Mouse (Mus musculus): ENCODE measurements at regions not wholly inside any gene's neighbourhood (a gene's known extent, or its start where the extent isn't known, plus 50 kb on each side); places are given as distances from the start of the nearest gene placed in this dataset.
A peak's percentile ranks its signal among the peaks of the same experiment; 100 is the strongest.

DNA sequence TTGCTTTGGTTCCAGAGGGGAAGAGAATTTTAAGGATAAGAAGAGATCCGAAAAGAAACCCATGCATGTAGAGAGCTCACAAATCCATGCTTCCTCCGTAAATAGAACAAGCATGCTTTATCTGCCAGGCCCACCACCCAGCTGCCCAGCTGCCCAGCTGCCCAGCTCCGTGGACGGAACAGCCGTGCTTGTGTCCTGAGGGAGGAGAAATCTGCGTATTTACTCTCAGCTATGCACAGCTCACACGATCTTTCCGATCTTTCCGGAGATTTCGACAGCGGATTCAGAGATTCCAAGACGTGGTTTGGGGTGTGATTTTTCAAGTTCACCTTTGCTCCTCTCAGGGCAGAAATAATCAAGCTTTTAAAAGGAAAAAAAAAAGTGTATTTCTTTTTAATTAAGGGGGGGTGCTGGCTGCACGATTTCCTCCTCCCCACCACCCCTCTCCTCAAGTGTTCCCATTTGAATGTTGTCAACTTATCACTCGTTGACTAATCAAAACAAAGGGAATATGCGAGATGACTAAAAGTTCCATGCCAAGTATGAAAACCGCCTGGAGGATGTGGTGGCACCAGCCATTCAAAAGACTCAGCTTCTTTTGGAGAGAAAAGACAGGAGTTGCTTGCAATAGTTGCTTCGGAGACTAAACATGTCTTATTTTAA lies 2293.2 kb upstream of the Gm7489 start:
- Histone ChIP-seq H3K4me3 (ENCODE audit: insufficient read depth, low read depth, low read length) (peak overlapping the region; percentile 20), H3K4me1 (ENCODE audit: control insufficient read depth, insufficient read depth, insufficient read length, low read length) (no peaks in the 10 kb centered on the region), H3K27ac (replicated peaks; ENCODE audit: low read depth, low read length) (no peak overlapping the region)

DNA sequence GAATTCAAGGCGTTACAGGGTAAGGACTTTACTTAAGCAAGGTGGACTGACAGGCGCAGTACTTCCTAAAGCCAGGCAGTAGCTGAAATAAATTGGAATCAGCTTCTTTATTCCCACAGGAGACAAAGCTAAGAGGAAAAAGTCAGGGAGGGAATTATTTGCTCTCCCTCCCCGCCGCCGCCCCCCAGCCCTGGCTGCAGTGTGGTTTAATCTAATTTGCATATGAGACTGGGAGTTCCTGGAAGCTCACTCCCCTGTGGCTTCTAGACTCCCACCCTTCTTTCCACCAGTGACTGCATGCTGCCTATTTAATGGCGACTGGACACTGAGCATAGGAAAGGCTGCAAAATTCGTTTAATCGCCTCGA lies 2292.7 kb upstream of the Gm7489 start:
- H3K4me1 ChIP-seq (ENCODE audit: control insufficient read depth, insufficient read depth, insufficient read length, low read length): no peaks in the 10 kb centered on the region
- H3K27ac ChIP-seq (replicated peaks; ENCODE audit: low read depth, low read length): no peak overlapping the region
- peak overlapping the region; percentile 20; the same call in 1 of the 2 replicates for H3K4me3 ChIP-seq (ENCODE audit: insufficient read depth, low read depth, low read length)

DNA sequence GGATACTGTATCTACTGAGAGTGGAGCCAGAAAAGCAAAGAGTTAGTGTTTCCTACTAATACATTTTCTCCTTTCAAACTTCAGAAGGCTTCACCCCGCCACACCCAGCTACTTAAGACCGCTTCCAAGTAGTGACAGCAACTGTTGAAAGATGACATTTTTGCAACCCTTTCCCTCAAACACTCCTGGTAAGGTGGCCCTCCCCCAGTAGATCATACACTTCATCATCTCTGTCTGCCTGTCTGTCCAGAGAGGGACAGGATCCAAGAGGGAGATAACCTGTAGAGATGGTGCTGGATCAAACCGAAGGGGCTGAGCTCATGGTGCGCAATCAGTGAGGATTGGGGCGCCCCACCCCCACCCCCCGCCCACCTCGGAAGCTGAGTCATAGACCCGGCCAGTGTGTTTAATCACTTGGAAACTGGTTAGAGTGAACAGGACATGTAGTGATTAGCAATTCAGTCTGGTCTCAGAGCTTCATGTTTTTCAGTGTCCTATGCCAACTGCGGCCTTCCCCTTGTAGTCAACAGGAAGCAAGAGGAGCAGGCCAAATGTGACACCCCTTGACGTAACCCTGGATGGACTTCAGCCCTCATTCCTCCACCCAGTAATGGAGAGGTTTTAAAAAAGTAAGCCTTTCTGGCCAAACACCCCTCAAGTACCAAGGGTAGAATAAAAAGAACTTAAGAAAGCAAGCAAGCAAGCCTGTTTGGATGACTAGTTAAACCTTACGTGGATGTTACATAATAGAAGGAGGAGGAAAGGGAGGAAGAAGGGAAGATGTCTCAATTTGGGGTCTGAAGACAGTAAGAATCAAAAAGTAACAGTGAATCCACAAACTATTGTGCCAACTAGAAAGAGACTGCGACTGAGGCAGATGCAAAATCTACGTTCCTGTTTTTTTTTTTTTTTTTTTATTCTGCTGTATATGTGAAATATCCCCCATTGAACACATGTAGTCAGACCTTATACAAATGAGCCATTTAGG lies 2291.9 kb upstream of the Gm7489 start:
- H3K4me3 ChIP-seq (ENCODE audit: insufficient read depth, low read depth, low read length): no peak overlapping the region
- peak overlapping the region; percentile 21; the same call in 1 of the 2 replicates for H3K27ac ChIP-seq (replicated peaks; ENCODE audit: low read depth, low read length)
- H3K4me1 ChIP-seq (ENCODE audit: control insufficient read depth, insufficient read depth, insufficient read length, low read length): no peaks in the 10 kb centered on the region

DNA sequence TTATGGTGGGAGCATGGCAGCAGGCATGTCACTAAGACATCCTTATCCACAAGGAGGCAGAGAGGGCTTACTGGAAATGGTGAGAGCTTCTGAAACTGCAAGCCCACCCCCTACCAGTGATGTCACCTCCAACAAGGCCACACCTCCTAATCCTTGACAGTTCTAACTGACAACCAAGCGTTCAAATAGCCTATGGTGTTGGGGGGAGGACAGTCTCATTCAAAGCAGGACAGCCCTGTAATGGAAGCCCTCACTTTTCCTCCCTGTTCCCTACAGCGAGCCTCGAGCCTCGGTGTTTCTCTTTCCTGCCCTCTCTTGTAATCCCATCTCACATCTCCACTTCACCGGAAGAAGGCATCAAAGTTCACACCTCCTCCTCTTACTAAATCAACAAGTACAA lies 2290.6 kb upstream of the Gm7489 start:
- H3K27ac ChIP-seq (replicated peaks; ENCODE audit: low read depth, low read length): no peak overlapping the region
- no peaks in the 10 kb centered on the region for H3K4me1 ChIP-seq (ENCODE audit: control insufficient read depth, insufficient read depth, insufficient read length, low read length)
- no peak overlapping the region for H3K4me3 ChIP-seq (ENCODE audit: insufficient read depth, low read depth, low read length)

DNA sequence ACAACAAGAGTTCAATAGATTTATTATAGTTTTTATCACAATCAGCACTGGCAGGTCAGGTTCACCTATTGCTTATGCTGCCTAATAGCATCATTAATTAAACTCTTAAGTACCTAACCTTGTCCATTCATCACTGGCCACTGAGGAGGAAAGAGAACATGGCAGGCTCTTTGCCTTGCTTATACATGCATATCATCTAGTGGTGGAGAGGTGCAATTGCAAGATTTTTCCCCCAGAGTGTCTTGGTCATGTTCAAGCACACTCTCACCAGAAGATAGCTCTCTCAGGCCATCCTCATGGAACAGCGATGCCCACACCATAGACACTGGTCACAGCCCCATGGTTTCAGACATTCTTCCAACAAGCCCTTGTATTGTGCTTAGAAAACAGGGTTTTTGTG lies 2289.1 kb upstream of the Gm7489 start:
- no peaks in the 10 kb centered on the region for H3K4me1 ChIP-seq (ENCODE audit: control insufficient read depth, insufficient read depth, insufficient read length, low read length)
- H3K4me3 ChIP-seq (ENCODE audit: insufficient read depth, low read depth, low read length): no peak overlapping the region
- no peak overlapping the region for H3K27ac ChIP-seq (replicated peaks; ENCODE audit: low read depth, low read length)

DNA sequence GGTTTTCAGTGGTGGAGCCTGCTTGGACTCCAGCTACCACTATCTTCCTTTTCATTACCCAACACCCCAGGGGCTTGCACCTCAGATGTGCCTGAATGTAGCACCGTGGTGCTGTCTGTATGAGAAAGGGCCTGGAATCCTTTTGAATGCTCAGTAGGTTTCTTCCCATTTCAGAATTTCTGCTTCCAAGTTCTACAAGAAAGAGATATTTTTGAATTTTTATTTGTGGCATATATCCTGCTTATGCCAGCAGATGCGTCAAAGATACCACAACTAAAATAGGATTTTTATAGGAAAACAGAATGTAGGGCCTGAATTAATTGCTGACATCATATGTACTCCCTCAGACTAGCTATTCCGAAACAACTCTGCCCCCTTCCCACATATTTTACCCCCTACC lies 2286.9 kb upstream of the Gm7489 start:
- H3K4me3 ChIP-seq (ENCODE audit: insufficient read depth, low read depth, low read length): no peak overlapping the region
- H3K4me1 ChIP-seq (ENCODE audit: control insufficient read depth, insufficient read depth, insufficient read length, low read length): no peaks in the 10 kb centered on the region
- H3K27ac ChIP-seq (replicated peaks; ENCODE audit: low read depth, low read length): no peak overlapping the region

DNA sequence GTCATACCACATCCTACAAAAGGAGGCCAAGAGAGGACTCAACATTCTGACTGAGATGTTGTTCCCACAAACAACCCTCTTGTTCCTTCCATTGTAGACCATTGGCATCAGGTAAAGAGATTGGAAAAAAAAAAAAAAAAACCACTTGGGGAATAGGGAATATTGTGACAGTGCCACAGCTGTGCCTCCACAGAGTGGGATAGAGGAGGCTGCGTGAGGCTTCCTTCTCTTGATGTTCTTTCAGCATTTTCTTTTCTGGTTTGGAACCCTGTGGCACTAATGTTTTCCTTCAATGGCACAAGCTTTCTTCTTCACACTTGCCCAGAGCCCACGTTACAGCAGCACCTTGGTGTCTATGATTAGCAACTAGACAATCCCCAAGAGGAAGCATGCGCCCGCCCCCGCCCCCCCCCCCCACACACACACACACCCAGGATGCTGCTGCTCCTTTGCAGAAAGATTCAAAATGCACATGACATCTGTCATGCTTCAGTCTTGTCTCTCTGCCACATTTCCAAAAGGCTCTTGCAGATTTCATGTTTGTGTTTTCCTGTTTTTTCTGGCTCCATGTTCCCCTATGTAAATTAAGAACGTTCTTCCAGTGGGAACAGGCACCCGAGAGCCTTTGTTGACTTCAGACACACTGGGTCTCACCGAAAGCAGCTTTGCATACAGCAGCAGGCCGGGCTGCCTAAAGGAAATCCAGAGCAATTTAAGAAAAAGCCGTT lies 2283.4 kb upstream of the Gm7489 start:
- no peaks in the 10 kb centered on the region for H3K4me1 ChIP-seq (ENCODE audit: control insufficient read depth, insufficient read depth, insufficient read length, low read length)
- H3K4me3 ChIP-seq (ENCODE audit: insufficient read depth, low read depth, low read length): no peak overlapping the region

DNA sequence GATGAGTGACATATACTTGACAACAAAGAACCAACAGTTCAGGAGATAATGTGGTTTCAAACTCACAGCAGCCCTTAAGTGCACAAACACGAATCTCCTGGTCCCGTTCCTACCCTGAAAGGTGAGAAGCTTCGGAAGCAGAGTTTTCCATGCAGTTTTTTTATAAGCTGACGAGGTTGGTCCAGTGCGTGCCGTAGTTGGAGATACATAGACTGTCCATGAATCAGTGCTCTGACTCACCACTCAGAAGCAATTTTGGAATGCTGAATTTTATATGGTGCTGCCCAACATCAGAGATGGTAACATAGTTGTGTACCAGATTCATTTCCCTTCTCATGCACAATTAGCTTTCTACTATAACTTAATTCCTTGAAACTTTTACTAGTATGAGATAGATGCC lies 2263.3 kb upstream of the Gm7489 start:
- Histone ChIP-seq H3K27ac (replicated peaks; ENCODE audit: low read depth, low read length) (no peak overlapping the region), H3K4me1 (ENCODE audit: control insufficient read depth, insufficient read depth, insufficient read length, low read length) (no peaks in the 10 kb centered on the region), H3K4me3 (ENCODE audit: insufficient read depth, low read depth, low read length) (no peak overlapping the region)

More for the DNA sequence above, 2283.4 kb upstream of the Gm7489 start:
- no peak overlapping the region for H3K27ac ChIP-seq (replicated peaks; ENCODE audit: low read depth, low read length)

DNA sequence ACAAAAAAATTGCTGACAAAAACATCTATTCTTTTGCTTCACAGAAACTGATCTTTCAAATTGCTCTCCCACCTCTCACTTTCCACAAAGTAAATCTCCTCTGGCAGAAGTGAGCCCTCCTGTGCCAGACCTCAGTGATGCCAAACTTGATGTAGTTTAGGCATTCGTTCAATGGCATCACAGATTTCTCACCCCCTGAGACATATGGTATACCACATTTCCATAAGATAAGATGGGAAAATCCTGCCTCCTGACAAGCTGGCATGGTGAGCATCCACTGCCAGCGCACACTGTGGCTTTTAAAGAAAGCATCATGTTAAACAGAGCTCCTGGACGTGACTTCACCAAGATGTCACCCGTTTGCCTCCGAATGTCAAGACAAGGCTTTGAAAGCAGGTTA lies 2257.2 kb upstream of the Gm7489 start:
- no peaks in the 10 kb centered on the region for H3K4me1 ChIP-seq (ENCODE audit: control insufficient read depth, insufficient read depth, insufficient read length, low read length)
- no peak overlapping the region for H3K4me3 ChIP-seq (ENCODE audit: insufficient read depth, low read depth, low read length)
- H3K27ac ChIP-seq (replicated peaks; ENCODE audit: low read depth, low read length): no peak overlapping the region

DNA sequence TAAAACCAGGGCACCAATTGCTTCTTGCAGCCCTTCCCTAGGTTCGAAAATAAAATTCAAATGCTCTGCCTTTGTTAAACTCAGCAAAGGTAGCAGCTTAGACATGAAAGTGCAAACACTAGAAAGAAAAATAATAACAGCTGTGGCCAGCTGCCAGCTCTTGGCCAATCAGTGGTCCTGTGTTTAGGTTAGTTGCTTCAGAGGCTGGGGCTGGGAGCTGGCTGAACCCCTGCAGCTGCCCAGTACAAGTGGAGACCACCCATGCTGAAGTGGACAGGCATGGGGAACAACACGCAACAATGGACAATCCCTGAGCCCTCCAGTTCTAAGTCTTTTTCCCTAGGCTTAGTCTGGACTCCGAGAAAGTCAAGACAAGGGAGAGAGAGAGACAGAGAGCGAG lies 2256.2 kb upstream of the Gm7489 start:
- no peak overlapping the region for H3K4me3 ChIP-seq (ENCODE audit: insufficient read depth, low read depth, low read length)
- H3K27ac ChIP-seq (replicated peaks; ENCODE audit: low read depth, low read length): no peak overlapping the region
- H3K4me1 ChIP-seq (ENCODE audit: control insufficient read depth, insufficient read depth, insufficient read length, low read length): no peaks in the 10 kb centered on the region

DNA sequence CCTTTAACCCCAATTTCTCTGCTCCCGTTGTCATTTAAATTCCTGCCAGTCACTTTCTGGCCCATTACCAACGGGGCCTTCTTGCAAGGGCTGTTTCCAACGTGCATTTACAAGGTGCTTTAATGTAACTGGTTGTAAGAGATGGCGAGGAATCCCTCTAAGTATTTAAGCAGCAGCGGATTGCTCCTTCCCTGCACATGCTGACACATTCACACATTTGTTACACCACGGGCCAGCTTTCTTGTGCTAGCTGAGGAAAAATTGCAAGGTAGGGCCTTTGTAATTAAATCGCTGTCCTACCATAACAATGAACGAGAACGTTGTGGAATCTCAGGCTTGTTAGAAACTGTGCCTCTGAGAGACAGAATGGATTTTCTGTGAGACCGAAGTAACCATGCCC lies 2252.8 kb upstream of the Gm7489 start:
- H3K4me1 ChIP-seq (ENCODE audit: control insufficient read depth, insufficient read depth, insufficient read length, low read length): no peaks in the 10 kb centered on the region
- H3K4me3 ChIP-seq (ENCODE audit: insufficient read depth, low read depth, low read length): no peak overlapping the region

DNA sequence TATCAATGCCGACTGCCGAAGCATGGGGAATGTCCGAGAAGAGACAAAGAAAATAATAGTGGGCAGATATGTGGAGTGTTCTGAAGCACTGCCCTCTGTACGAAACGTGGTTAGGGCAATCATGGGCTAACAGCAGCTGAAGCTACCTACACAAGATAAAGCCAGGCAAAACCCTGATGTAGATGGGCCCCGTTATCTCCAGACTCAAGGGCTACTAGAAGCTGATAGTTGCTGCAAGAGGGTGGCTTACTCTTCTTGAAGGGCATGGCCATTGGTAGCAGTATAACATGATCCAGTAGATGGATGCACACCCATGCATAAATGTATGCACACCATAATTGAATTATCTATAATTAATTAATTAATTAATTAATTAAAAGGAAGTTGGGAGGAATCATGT lies 2251.6 kb upstream of the Gm7489 start:
- Histone ChIP-seq H3K4me3 (ENCODE audit: insufficient read depth, low read depth, low read length) (no peak overlapping the region), H3K27ac (replicated peaks; ENCODE audit: low read depth, low read length) (no peak overlapping the region), H3K4me1 (ENCODE audit: control insufficient read depth, insufficient read depth, insufficient read length, low read length) (no peaks in the 10 kb centered on the region)

More for the DNA sequence above, 2252.8 kb upstream of the Gm7489 start:
- H3K27ac ChIP-seq (replicated peaks; ENCODE audit: low read depth, low read length): no peak overlapping the region

DNA sequence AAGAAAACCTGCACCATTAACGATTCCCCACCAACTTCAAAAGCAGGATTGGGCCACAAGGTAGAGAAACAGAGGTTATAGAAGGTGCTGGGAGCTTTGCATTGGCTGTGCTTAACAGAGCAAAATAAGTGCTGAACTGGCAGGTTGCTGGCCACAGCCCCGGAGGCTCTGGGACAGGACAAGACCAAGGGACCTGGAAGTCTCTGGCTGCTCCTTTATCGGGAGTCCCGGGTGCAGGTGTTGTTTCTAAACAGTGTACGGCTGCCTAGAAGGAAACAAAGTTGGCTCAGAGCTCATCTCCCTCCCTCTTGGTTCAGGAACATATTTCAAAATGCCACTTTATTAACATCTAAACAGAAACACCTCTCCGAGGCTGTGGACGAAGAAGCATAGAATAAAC lies 2250.0 kb upstream of the Gm7489 start:
- Histone ChIP-seq H3K4me3 (ENCODE audit: insufficient read depth, low read depth, low read length) (no peak overlapping the region), H3K4me1 (ENCODE audit: control insufficient read depth, insufficient read depth, insufficient read length, low read length) (no peaks in the 10 kb centered on the region), H3K27ac (replicated peaks; ENCODE audit: low read depth, low read length) (no peak overlapping the region)

DNA sequence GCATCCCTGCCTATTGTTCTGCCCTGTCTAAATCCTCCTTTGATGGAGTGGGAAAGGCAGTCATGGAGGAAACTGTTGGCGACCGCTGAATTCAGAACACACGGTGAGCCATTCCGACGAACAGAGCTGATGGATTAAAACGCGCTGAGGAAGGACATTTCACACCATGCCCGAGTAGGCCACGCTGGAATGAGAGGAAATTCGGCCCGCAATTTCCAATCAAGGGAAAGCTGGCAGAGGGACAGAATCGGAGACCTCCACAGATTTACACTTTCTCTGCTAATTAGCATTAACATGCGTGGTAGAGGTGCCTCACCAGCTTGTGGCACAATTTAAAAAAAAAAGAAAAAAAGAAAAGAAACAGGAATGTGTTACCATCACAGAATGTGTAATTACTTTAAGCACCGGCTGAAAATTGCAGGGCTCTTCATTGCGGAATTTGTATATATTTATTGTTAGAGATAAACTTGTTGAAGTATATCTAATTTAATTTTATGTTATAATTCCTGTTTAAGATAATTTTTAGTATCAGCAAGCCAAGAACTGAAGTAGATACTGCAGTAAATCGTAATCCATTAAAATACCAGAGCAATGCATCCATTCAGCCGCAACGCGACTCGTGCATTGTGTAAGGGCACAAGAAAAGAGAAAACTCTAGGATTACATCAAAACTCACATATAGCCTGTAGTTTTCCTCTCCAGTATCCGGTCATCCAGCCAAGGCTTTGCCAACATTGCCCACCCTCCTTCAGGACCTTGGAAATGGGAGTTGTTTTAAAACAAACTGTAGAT lies 2249.4 kb upstream of the Gm7489 start:
- no peaks in the 10 kb centered on the region for H3K4me1 ChIP-seq (ENCODE audit: control insufficient read depth, insufficient read depth, insufficient read length, low read length)

DNA sequence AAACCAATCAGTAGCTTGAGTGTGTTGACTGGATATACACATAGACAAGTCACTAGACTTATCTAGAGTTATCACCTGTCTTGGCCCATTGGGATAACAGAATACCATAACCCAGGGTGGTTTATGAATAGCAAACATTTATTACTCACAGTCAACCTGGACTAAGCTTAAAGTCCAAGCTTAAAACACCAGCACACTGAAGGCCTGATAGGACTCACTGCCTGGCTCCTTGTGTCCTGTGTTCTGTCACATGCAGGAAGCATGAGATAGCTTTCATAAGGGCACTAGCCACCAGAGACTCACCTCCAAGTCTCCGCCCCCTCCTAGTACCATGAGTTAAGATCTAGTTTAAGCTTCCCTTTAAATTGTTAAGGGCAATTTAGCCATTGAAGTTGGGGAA lies 2247.1 kb upstream of the Gm7489 start:
- Histone ChIP-seq H3K27ac (replicated peaks; ENCODE audit: low read depth, low read length) (no peak overlapping the region), H3K4me3 (ENCODE audit: insufficient read depth, low read depth, low read length) (no peak overlapping the region), H3K4me1 (ENCODE audit: control insufficient read depth, insufficient read depth, insufficient read length, low read length) (no peaks in the 10 kb centered on the region)

More for the DNA sequence above, 2249.4 kb upstream of the Gm7489 start:
- H3K4me3 ChIP-seq (ENCODE audit: insufficient read depth, low read depth, low read length): no peak overlapping the region
- H3K27ac ChIP-seq (replicated peaks; ENCODE audit: low read depth, low read length): no peak overlapping the region
